Comparison of ENCODE assay signal across 8 mouse cellular contexts in the genomic region with DNA sequence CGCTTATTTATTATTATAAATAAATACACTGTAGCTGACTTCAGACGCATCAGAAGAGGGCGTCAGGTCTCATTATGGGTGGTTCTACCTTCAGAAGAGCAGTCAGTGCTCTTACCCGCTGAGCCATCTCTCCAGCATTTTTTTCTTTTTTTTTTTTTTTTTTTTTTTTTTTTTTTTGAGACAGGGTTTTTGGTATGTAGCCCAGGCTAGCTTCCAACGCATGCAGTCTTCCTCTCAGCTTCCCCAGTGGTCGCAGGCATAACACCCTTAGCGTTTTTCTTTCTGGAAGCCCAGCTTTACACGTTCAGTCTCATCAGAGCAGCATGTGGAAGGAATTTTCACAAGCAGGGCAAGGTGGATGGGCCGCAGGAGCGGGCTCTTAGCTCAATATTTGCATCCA. TPM values are rescaled to one million over a fixed set of nuclear protein-coding genes. Genes with fewer than 3 reads are reported as not detected.
DNase-seq lines count a peak whose midpoint lies in the region; ATAC-seq lines count a peak whose summit lies in the region.

No protein-coding gene starts in this region.

- peak overlapping the region; percentile 86 for H3K4me2 ChIP-seq in heart, embryonic 15.5 days
- H3K4me2 ChIP-seq in hindbrain, embryonic 14.5 days (replicated peaks), result peak overlapping the region; percentile 76
- peak overlapping the region; percentile 86 for H3K4me2 ChIP-seq in midbrain, embryonic 12.5 days (replicated peaks)

- H3K4me1 ChIP-seq in heart, embryonic 15.5 days (replicated peaks), result peaks cover 32% of the 10 kb centered on the region
- H3K4me1 ChIP-seq in hindbrain, embryonic 14.5 days (replicated peaks; ENCODE audit: control insufficient read depth, insufficient read depth, low read length), result peaks cover 20% of the 10 kb centered on the region
- peaks cover 31% of the 10 kb centered on the region for H3K4me1 ChIP-seq in midbrain, embryonic 12.5 days

- no peaks in the 10 kb centered on the region for H3K9me3 ChIP-seq in heart, embryonic 15.5 days (replicated peaks)
- no peaks in the 10 kb centered on the region for H3K9me3 ChIP-seq in hindbrain, embryonic 14.5 days (ENCODE audit: control insufficient read depth, low read length)
- H3K9me3 ChIP-seq in midbrain, embryonic 12.5 days, result no peaks in the 10 kb centered on the region

- peak overlapping the region; percentile 88 for H3K4me3 ChIP-seq in heart, embryonic 15.5 days
- H3K4me3 ChIP-seq in hindbrain, embryonic 14.5 days (replicated peaks; ENCODE audit: low read length), result peak overlapping the region; percentile 72
- peak overlapping the region; percentile 70 for H3K4me3 ChIP-seq in midbrain, embryonic 12.5 days

- H3K27me3 ChIP-seq in heart, embryonic 15.5 days, result peaks cover 44% of the 10 kb centered on the region
- H3K27me3 ChIP-seq in hindbrain, embryonic 14.5 days (ENCODE audit: control insufficient read depth, insufficient read depth, low read length), result no peaks in the 10 kb centered on the region
- H3K27me3 ChIP-seq in midbrain, embryonic 12.5 days, result peaks cover 15% of the 10 kb centered on the region

- H3K9ac ChIP-seq in heart, embryonic 15.5 days, result no peak overlapping the region
- peak overlapping the region; percentile 77 for H3K9ac ChIP-seq in hindbrain, embryonic 14.5 days
- H3K9ac ChIP-seq in midbrain, embryonic 12.5 days (replicated peaks), result no peak overlapping the region

- intact Hi-C loops in heart, postnatal 25 days (cut with DNase I), result no loop called here

- peaks cover 18% of the 10 kb centered on the region for H3K36me3 ChIP-seq in heart, embryonic 15.5 days
- H3K36me3 ChIP-seq in hindbrain, embryonic 14.5 days (replicated peaks; ENCODE audit: control insufficient read depth, insufficient read depth), result peaks cover 26% of the 10 kb centered on the region
- H3K36me3 ChIP-seq in midbrain, embryonic 12.5 days, result peaks cover 28% of the 10 kb centered on the region

- no peak overlapping the region for H3K27ac ChIP-seq in heart, embryonic 15.5 days
- H3K27ac ChIP-seq in hindbrain, embryonic 14.5 days, result no peak overlapping the region
- H3K27ac ChIP-seq in midbrain, embryonic 12.5 days (replicated peaks), result no peak overlapping the region

- ATAC-seq in heart, embryonic 15.5 days (replicated peaks; ENCODE audit: insufficient number of reproducible peaks, insufficient read depth, low FRiP score, low read depth), result no peak
- no peak for ATAC-seq in hindbrain, embryonic 14.5 days (ENCODE audit: low FRiP score)
- ATAC-seq in midbrain, embryonic 12.5 days (ENCODE audit: low FRiP score, low read depth), result no peak

- WGBS in heart, embryonic 15.5 days, result 37% methylated on average over 10 of the region's 10 CpGs
- WGBS in hindbrain, embryonic 14.5 days, result 38% methylated on average over 10 of the region's 10 CpGs
- WGBS in midbrain, embryonic 12.5 days, result 45% methylated on average over 10 of the region's 10 CpGs

- DNase-seq in heart, postnatal 25 days (ENCODE audit: low spot score), result no peak
- peak; percentile 35 for DNase-seq in Muller cell, postnatal 12 days (ENCODE audit: inconsistent ontology term)
- DNase-seq in hindbrain, embryonic 14.5 days (ENCODE audit: low spot score), result no peak
- no peak for DNase-seq in adipocyte (ENCODE audit: low spot score)
- DNase-seq in embryo, embryonic 10 days (ENCODE audit: low spot score), result no peak
- no peak for DNase-seq in ovary, adult 18-20 months (ENCODE audit: low spot score)

RNA-seq across cellular contexts. Expression of a gene that starts 0.5 kb away (rescaled TPM):
- 12.9 and 14.7 TPM in 2 replicates for polyA plus RNA-seq in heart, embryonic 15.5 days (2015; fragmentation: Nextera tagmentation; extraction: Ambion mirVana)
- total RNA-seq in heart, postnatal 25 days (2021), result 1 to 10 TPM; 4.6 TPM
- 37.5 and 38.8 TPM in 2 replicates for polyA plus RNA-seq in hindbrain, embryonic 14.5 days (2014; fragmentation: Nextera tagmentation; extraction: Ambion mirVana)
- polyA plus RNA-seq in midbrain, embryonic 12.5 days (2016; fragmentation: Nextera tagmentation; extraction: Ambion mirVana), result 38.9 and 41.7 TPM in 2 replicates

RNA-seq across cellular contexts. Expression of a gene that starts 2.9 kb away (rescaled TPM):
- polyA plus RNA-seq in heart, embryonic 15.5 days (2015; fragmentation: Nextera tagmentation; extraction: Ambion mirVana), result 0.73 and 1.4 TPM in 2 replicates
- total RNA-seq in heart, postnatal 25 days (2021), result not detected
- polyA plus RNA-seq in hindbrain, embryonic 14.5 days (2014; fragmentation: Nextera tagmentation; extraction: Ambion mirVana), result 91.3 and 92.0 TPM in 2 replicates
- polyA plus RNA-seq in midbrain, embryonic 12.5 days (2016; fragmentation: Nextera tagmentation; extraction: Ambion mirVana), result 43.2 and 46.4 TPM in 2 replicates

RNA-seq across cellular contexts. Expression of a gene that starts 40.5 kb away (rescaled TPM):
- 40.2 and 41.6 TPM in 2 replicates for polyA plus RNA-seq in heart, embryonic 15.5 days (2015; fragmentation: Nextera tagmentation; extraction: Ambion mirVana)
- 10 to 100 TPM; 58.0 to 58.2 TPM for total RNA-seq in heart, postnatal 25 days (2021)
- 31.6 and 36.5 TPM in 2 replicates for polyA plus RNA-seq in hindbrain, embryonic 14.5 days (2014; fragmentation: Nextera tagmentation; extraction: Ambion mirVana)
- polyA plus RNA-seq in midbrain, embryonic 12.5 days (2016; fragmentation: Nextera tagmentation; extraction: Ambion mirVana), result 63.0 and 72.2 TPM in 2 replicates

Comparison
In these comparisons a context has a peak if more than half of its experiments do, and no peak if none do; other contexts are left out.
1. RNA of a gene that starts 2.9 kb away (polyA plus RNA-seq): 91.3 to 92.0 TPM in hindbrain, embryonic 14.5 days and 43.2 to 46.4 TPM in midbrain, embryonic 12.5 days; 0.73 to 1.4 TPM in heart, embryonic 15.5 days; every median in the first group is over 10 times any median in the second.
2. Peak in every context shown above with its lines, with median percentiles within 50 percentile points of each other: H3K4me2 ChIP-seq and H3K4me3 ChIP-seq.